ENCODE assay signal across 8 mouse cellular contexts in genomic region chr11:62278027-62278426, GRCm38 (mm10). TPM values are rescaled to one million over a fixed set of nuclear protein-coding genes. Genes with fewer than 3 reads are reported as not detected.
DNase-seq lines count a peak whose midpoint lies in the region; ATAC-seq and TF ChIP-seq lines count a peak whose summit lies in the region.

No protein-coding gene starts in this region.

- H3K9me3 ChIP-seq in forebrain, embryonic 11.5 days (ENCODE audit: control insufficient read depth, low read length) = no peaks in the 10 kb centered on the region; the same call in 1 of the 2 replicates
- H3K9me3 ChIP-seq in forebrain, embryonic 15.5 days = no peaks in the 10 kb centered on the region
- no peaks in the 10 kb centered on the region for H3K9me3 ChIP-seq in kidney, postnatal 0 days (replicated peaks; ENCODE audit: low read length)
- no peaks in the 10 kb centered on the region for H3K9me3 ChIP-seq in lung, postnatal 0 days (ENCODE audit: low read length)

- H3K4me3 ChIP-seq in forebrain, embryonic 11.5 days (ENCODE audit: low read depth, low read length) = no peak overlapping the region
- no peak overlapping the region for H3K4me3 ChIP-seq in forebrain, embryonic 15.5 days
- no peak overlapping the region for H3K4me3 ChIP-seq in kidney, postnatal 0 days (replicated peaks; ENCODE audit: low read depth, low read length)
- H3K4me3 ChIP-seq in lung, postnatal 0 days (ENCODE audit: low read depth, low read length) = no peak overlapping the region
- H3K4me3 ChIP-seq in spleen, adult 2 months (ENCODE audit: extremely low read depth, insufficient read depth, insufficient read length) = no peak overlapping the region

- H3K4me1 ChIP-seq in forebrain, embryonic 11.5 days (replicated peaks; ENCODE audit: control insufficient read depth, insufficient read depth, low read length) = no peaks in the 10 kb centered on the region; the same call in 1 of the 2 replicates
- H3K4me1 ChIP-seq in forebrain, embryonic 15.5 days = peaks cover 11% of the 10 kb centered on the region
- no peaks in the 10 kb centered on the region for H3K4me1 ChIP-seq in kidney, postnatal 0 days (replicated peaks; ENCODE audit: insufficient read depth, low read length)
- peaks cover 4% of the 10 kb centered on the region; the same call in 1 of the 2 replicates for H3K4me1 ChIP-seq in lung, postnatal 0 days (ENCODE audit: insufficient read depth, low read depth, low read length)
- H3K4me1 ChIP-seq in spleen, adult 2 months (ENCODE audit: control insufficient read depth, insufficient read depth, insufficient read length) = no peaks in the 10 kb centered on the region; the same call in 1 of the 2 replicates

- no peaks in the 10 kb centered on the region for H3K36me3 ChIP-seq in forebrain, embryonic 11.5 days (ENCODE audit: control insufficient read depth, insufficient read depth, low read length)
- H3K36me3 ChIP-seq in forebrain, embryonic 15.5 days = no peaks in the 10 kb centered on the region
- no peaks in the 10 kb centered on the region for H3K36me3 ChIP-seq in kidney, postnatal 0 days (ENCODE audit: insufficient read depth, low read length)
- no peaks in the 10 kb centered on the region for H3K36me3 ChIP-seq in lung, postnatal 0 days (ENCODE audit: insufficient read depth, low read length)
- H3K36me3 ChIP-seq in spleen, adult 2 months (ENCODE audit: control insufficient read depth, insufficient read depth, low read length) = no peaks in the 10 kb centered on the region

- ATAC-seq in forebrain, embryonic 11.5 days (replicated peaks; ENCODE audit: low FRiP score) = no peak
- no peak for ATAC-seq in forebrain, embryonic 15.5 days (replicated peaks)
- peak; percentile 62 for ATAC-seq in erythroid progenitor cell, adult 5-6 weeks (replicated peaks; ENCODE audit: low FRiP score, poor library complexity, severe bottlenecking)
- ATAC-seq in kidney, postnatal 0 days (replicated peaks; ENCODE audit: low FRiP score, low read depth) = no peak
- ATAC-seq in lung, postnatal 0 days = peak; percentile 22

- DNase-seq in forebrain, embryonic 11.5 days (ENCODE audit: low spot score) = peak; percentile 87
- peak; percentile 81 for DNase-seq in A20 (ENCODE audit: low read depth, low spot score)
- DNase-seq in adrenal gland, postnatal 25 days = peak; percentile 61
- DNase-seq in kidney, postnatal 0 days (ENCODE audit: low spot score) = peak; percentile 78
- DNase-seq in lung, postnatal 0 days (ENCODE audit: low spot score) = peak; percentile 84
- DNase-seq in spleen, adult 2 months (ENCODE audit: low read depth in 1 of 2, low spot score in 2 of 2) = peak; percentile 8 to 40

- peak; percentile 89 for TF ChIP-seq CTCF in kidney, postnatal 0 days (IDR thresholded peaks at IDR 0.05; ENCODE audit: low read depth)
- peak; percentile 88 for TF ChIP-seq CTCF in lung, postnatal 0 days (IDR thresholded peaks at IDR 0.05)
- TF ChIP-seq CTCF in spleen, adult 2 months (IDR thresholded peaks at IDR 0.05; ENCODE audit: extremely low read depth, insufficient read depth, insufficient read length, insufficient replicate concordance) = peak; percentile 35; the same call in 1 of the 2 replicates

- TF ChIP-seq POLR2A in spleen, adult 2 months (IDR thresholded peaks at IDR 0.05; ENCODE audit: low read depth, low read length) = no peak

- no peak overlapping the region for H3K27ac ChIP-seq in forebrain, embryonic 11.5 days (ENCODE audit: low read depth, low read length)
- H3K27ac ChIP-seq in forebrain, embryonic 15.5 days (replicated peaks) = no peak overlapping the region
- H3K27ac ChIP-seq in kidney, postnatal 0 days = no peak overlapping the region
- no peak overlapping the region for H3K27ac ChIP-seq in lung, postnatal 0 days (ENCODE audit: low read length)
- H3K27ac ChIP-seq in spleen, adult 2 months (ENCODE audit: insufficient read depth, low read length) = no peak overlapping the region

- H3K4me2 ChIP-seq in forebrain, embryonic 11.5 days (ENCODE audit: low read depth, low read length, severe bottlenecking) = no peak overlapping the region
- H3K4me2 ChIP-seq in forebrain, embryonic 15.5 days (replicated peaks) = no peak overlapping the region
- no peak overlapping the region for H3K4me2 ChIP-seq in kidney, postnatal 0 days (ENCODE audit: low read length)
- H3K4me2 ChIP-seq in lung, postnatal 0 days (replicated peaks; ENCODE audit: low read depth, low read length) = no peak overlapping the region

- H3K27me3 ChIP-seq in forebrain, embryonic 11.5 days (ENCODE audit: control insufficient read depth, insufficient read depth, low read length) = no peaks in the 10 kb centered on the region
- H3K27me3 ChIP-seq in forebrain, embryonic 15.5 days = no peaks in the 10 kb centered on the region
- no peaks in the 10 kb centered on the region for H3K27me3 ChIP-seq in kidney, postnatal 0 days (ENCODE audit: insufficient read depth, low read length)
- no peaks in the 10 kb centered on the region for H3K27me3 ChIP-seq in lung, postnatal 0 days (replicated peaks; ENCODE audit: insufficient read depth, low read length)
- no peaks in the 10 kb centered on the region for H3K27me3 ChIP-seq in spleen, adult 2 months (ENCODE audit: control insufficient read depth, insufficient read depth, low read length)

- WGBS in forebrain, embryonic 11.5 days = 27% methylated on average over 5 of the region's 5 CpGs
- 28% methylated on average over 5 of the region's 5 CpGs for WGBS in forebrain, embryonic 15.5 days
- 25% methylated on average over 5 of the region's 5 CpGs for WGBS in kidney, postnatal 0 days
- 5% methylated on average over 5 of the region's 5 CpGs for WGBS in lung, postnatal 0 days
- 26% methylated on average over 5 of the region's 5 CpGs for WGBS in spleen, adult 2 months

- H3K9ac ChIP-seq in forebrain, embryonic 11.5 days (ENCODE audit: low read length) = no peak overlapping the region
- H3K9ac ChIP-seq in forebrain, embryonic 15.5 days (replicated peaks) = no peak overlapping the region
- no peak overlapping the region for H3K9ac ChIP-seq in kidney, postnatal 0 days (ENCODE audit: low read depth, low read length)
- no peak overlapping the region for H3K9ac ChIP-seq in lung, postnatal 0 days (replicated peaks; ENCODE audit: low read depth)

- no peak for TF ChIP-seq EP300 in lung, postnatal 0 days (IDR thresholded peaks at IDR 0.05)

RNA-seq across cellular contexts. Expression of gene Zswim7, which starts 3.1 kb away (rescaled TPM):
- polyA plus RNA-seq in forebrain, embryonic 11.5 days (2014; fragmentation: Nextera tagmentation; extraction: Ambion mirVana) = 16.6 and 16.9 TPM in 2 replicates
- polyA plus RNA-seq in forebrain, embryonic 15.5 days (2015; fragmentation: Nextera tagmentation; extraction: Ambion mirVana) = 9.4 and 9.8 TPM in 2 replicates
- 20.2 and 22.1 TPM in 2 replicates for total RNA-seq in adrenal gland, postnatal 25 days (2021)
- 3.8 TPM in 1 of 2 replicates, not detected in the other for total RNA-seq in erythroid progenitor cell, adult 5-6 weeks (2015; ENCODE audit: low replicate concordance)
- total RNA-seq in erythroid progenitor cell, adult 5-6 weeks (2017; ENCODE audit: low replicate concordance) = not detected in 2 replicates
- polyA plus RNA-seq in kidney, postnatal 0 days (2015; fragmentation: Nextera tagmentation; extraction: Ambion mirVana) = 37.2 and 43.8 TPM in 2 replicates
- 15.5 and 20.9 TPM in 2 replicates for polyA plus RNA-seq in lung, postnatal 0 days (2015; fragmentation: Nextera tagmentation; extraction: Ambion mirVana)
- polyA plus RNA-seq in spleen, adult 2 months (2012; rRNA removed) = 4.4 and 5.7 TPM in 2 replicates

RNA-seq across cellular contexts. Expression of gene Ttc19, which starts 3.2 kb away (rescaled TPM):
- 17.7 and 21.1 TPM in 2 replicates for polyA plus RNA-seq in forebrain, embryonic 11.5 days (2014; fragmentation: Nextera tagmentation; extraction: Ambion mirVana)
- polyA plus RNA-seq in forebrain, embryonic 15.5 days (2015; fragmentation: Nextera tagmentation; extraction: Ambion mirVana) = 33.1 and 33.9 TPM in 2 replicates
- total RNA-seq in adrenal gland, postnatal 25 days (2021) = 36.2 and 43.9 TPM in 2 replicates
- total RNA-seq in erythroid progenitor cell, adult 5-6 weeks (2015; ENCODE audit: low replicate concordance) = 0.36 TPM in 1 of 2 replicates, not detected in the other
- total RNA-seq in erythroid progenitor cell, adult 5-6 weeks (2017; ENCODE audit: low replicate concordance) = 2.7 and 3.4 TPM in 2 replicates
- polyA plus RNA-seq in kidney, postnatal 0 days (2015; fragmentation: Nextera tagmentation; extraction: Ambion mirVana) = 17.4 and 19.1 TPM in 2 replicates
- 10.1 and 11.4 TPM in 2 replicates for polyA plus RNA-seq in lung, postnatal 0 days (2015; fragmentation: Nextera tagmentation; extraction: Ambion mirVana)
- 4.4 and 5.3 TPM in 2 replicates for polyA plus RNA-seq in spleen, adult 2 months (2012; rRNA removed)

RNA-seq across cellular contexts. Expression of gene Adora2b, which starts 29.2 kb away (rescaled TPM):
- polyA plus RNA-seq in forebrain, embryonic 11.5 days (2014; fragmentation: Nextera tagmentation; extraction: Ambion mirVana) = 2.7 and 2.8 TPM in 2 replicates
- polyA plus RNA-seq in forebrain, embryonic 15.5 days (2015; fragmentation: Nextera tagmentation; extraction: Ambion mirVana) = 2.2 and 2.4 TPM in 2 replicates
- 0.76 and 0.81 TPM in 2 replicates for total RNA-seq in adrenal gland, postnatal 25 days (2021)
- total RNA-seq in erythroid progenitor cell, adult 5-6 weeks (2015; ENCODE audit: low replicate concordance) = 0.84 TPM in 1 of 2 replicates, not detected in the other
- total RNA-seq in erythroid progenitor cell, adult 5-6 weeks (2017; ENCODE audit: low replicate concordance) = 0.77 TPM in 1 of 2 replicates, not detected in the other
- 6.1 and 6.8 TPM in 2 replicates for polyA plus RNA-seq in kidney, postnatal 0 days (2015; fragmentation: Nextera tagmentation; extraction: Ambion mirVana)
- 27.7 and 39.8 TPM in 2 replicates for polyA plus RNA-seq in lung, postnatal 0 days (2015; fragmentation: Nextera tagmentation; extraction: Ambion mirVana)
- 1.3 and 2.1 TPM in 2 replicates for polyA plus RNA-seq in spleen, adult 2 months (2012; rRNA removed)

Comparison
In these comparisons a context has a peak if more than half of its experiments do, and no peak if none do; other contexts are left out.
1. ATAC-seq: peak in erythroid progenitor cell, adult 5-6 weeks (single experiment) and lung, postnatal 0 days (single experiment); none in forebrain, embryonic 11.5 days (single experiment), forebrain, embryonic 15.5 days (single experiment) and kidney, postnatal 0 days (single experiment).
2. DNase-seq: peak in every context shown above with its lines; median percentile 87 in forebrain, embryonic 11.5 days; 84 in lung, postnatal 0 days; 81 in A20; 78 in kidney, postnatal 0 days; 61 in adrenal gland, postnatal 25 days; 24 in spleen, adult 2 months.
3. CTCF ChIP-seq: peak in every context shown above with its lines; median percentile 89 in kidney, postnatal 0 days; 88 in lung, postnatal 0 days; 35 in spleen, adult 2 months.